Mouse (Mus musculus): ENCODE measurements around the gene Aknad1.

DNA sequence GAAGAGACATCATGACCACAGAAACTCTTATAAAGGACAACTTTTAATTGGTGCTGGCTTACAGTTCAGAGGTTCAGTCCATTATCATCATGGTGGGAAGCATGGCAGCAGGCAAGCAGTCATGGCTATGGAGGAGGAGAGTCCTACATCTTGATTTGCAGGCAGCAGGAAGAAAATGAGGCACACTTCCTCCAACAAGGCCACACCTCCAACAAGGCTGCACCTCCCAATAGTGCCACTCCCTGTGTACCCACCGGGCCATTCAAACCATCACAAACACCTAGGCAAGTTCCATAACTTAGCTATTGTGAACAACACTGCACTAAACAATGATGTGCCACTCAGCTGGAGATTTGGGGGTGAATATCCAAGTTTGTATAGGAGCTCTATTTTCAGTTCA is 15.1 kb downstream of the Aknad1 start:
- TF ChIP-seq CTCF (IDR thresholded peaks at IDR 0.05; ENCODE audit: extremely low read depth, insufficient read length, insufficient replicate concordance, low read depth, low read length) (no peak), POLR2A (IDR thresholded peaks at IDR 0.05; ENCODE audit: low read depth, low read length) (no peak)
